In the genomic region with DNA sequence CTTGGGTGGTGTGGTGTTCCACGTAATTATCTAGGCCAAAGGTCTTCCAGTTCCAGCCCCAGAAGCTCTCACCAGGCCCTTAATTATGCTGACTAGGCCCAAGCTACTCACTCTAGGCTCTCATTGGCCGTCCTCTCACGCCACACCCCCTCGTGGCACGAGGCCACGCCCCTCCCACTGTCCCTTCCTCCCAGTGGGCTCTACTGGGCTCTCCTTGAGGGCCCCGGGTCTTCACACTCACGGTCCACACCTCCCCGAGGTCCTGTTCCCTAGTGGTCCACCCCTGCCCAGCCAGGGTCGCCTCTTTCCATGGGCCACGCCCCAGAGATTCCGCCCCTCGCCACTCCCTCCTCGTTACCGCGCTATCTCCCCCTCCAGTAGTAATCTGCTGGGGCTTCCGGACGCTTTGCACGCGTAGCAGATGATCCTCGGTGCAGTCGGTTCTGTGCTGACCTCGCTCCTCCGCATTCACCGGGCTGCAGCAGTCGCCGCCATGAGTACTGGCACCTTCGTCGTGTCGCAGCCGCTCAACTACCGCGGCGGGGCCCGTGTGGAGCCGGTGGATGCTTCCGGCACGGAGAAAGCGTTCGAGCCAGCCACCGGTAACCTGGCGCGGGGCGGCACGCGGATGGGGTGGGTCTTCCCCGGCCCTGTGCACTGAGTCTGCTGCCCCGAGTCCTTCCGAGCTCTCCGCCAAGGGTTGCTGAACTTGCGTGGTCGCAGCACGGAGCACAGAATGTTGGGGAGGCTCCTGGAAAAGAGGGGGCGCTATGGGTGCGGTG, we compare ENCODE assay signal across 7 mouse cellular contexts. TPM values are rescaled to one million over a fixed set of nuclear protein-coding genes. Genes with fewer than 3 reads are reported as not detected.
DNase-seq lines count a peak whose midpoint lies in the region; ATAC-seq lines count a peak whose summit lies in the region.

A gene (plus strand): TSS at position 177 of the 782 bp plus-strand sequence.

- no peaks in the 10 kb centered on the region for H3K27me3 ChIP-seq in intestine, embryonic 16.5 days (replicated peaks; ENCODE audit: control insufficient read depth, insufficient read depth, low read length)
- H3K27me3 ChIP-seq in midbrain, embryonic 11.5 days (ENCODE audit: control insufficient read depth, insufficient read depth, low read length): no peaks in the 10 kb centered on the region

- peak; percentile 97 for ATAC-seq in intestine, embryonic 16.5 days
- ATAC-seq in midbrain, embryonic 11.5 days (ENCODE audit: low FRiP score): peak; percentile 100

- H3K4me3 ChIP-seq in intestine, embryonic 16.5 days (ENCODE audit: low read length): peak within 1 kb of the TSS; percentile 70
- peak within 1 kb of the TSS; percentile 68 for H3K4me3 ChIP-seq in midbrain, embryonic 11.5 days (ENCODE audit: low read depth, low read length)

- DNase-seq in adrenal gland, adult 8-10 months: peak; percentile 90
- DNase-seq in embryo, embryonic 9.5 days (ENCODE audit: extremely low spot score): peak; percentile 93
- peak; percentile 88 for DNase-seq in gastrocnemius, postnatal 4 days (ENCODE audit: low spot score in 2 of 2)
- DNase-seq in left cerebral cortex, postnatal 36 days (ENCODE audit: low spot score in 2 of 2): peak; percentile 81 to 82
- peak; percentile 98 for DNase-seq in midbrain, embryonic 11.5 days (ENCODE audit: low spot score, missing footprints)
- peak; percentile 86 for DNase-seq in skeletal muscle tissue, adult 2 months (ENCODE audit: low read depth, low spot score)

- under 1% methylated on average over 48 of the region's 55 CpGs for WGBS in intestine, embryonic 16.5 days
- under 1% methylated on average over 55 of the region's 55 CpGs for WGBS in midbrain, embryonic 11.5 days

- no peaks in the 10 kb centered on the region for H3K9me3 ChIP-seq in intestine, embryonic 16.5 days (ENCODE audit: control insufficient read depth, low read length)
- H3K9me3 ChIP-seq in midbrain, embryonic 11.5 days (ENCODE audit: control insufficient read depth, low read length): no peaks in the 10 kb centered on the region

- peak within 1 kb of the TSS; percentile 86 for H3K9ac ChIP-seq in intestine, embryonic 16.5 days (ENCODE audit: low read depth, low read length)
- peak within 1 kb of the TSS; percentile 78 for H3K9ac ChIP-seq in midbrain, embryonic 11.5 days (ENCODE audit: low read length)

- H3K4me1 ChIP-seq in intestine, embryonic 16.5 days (ENCODE audit: control insufficient read depth, insufficient read depth, low read length): peaks cover 5% of the 10 kb centered on the region
- H3K4me1 ChIP-seq in midbrain, embryonic 11.5 days (ENCODE audit: control insufficient read depth, insufficient read depth, low read length): no peaks in the 10 kb centered on the region

- intact Hi-C loops in left cerebral cortex, postnatal 36 days (cut with DNase I): no loop called here

- peak within 1 kb of the TSS; percentile 73 for H3K4me2 ChIP-seq in intestine, embryonic 16.5 days (ENCODE audit: low read depth, low read length)
- H3K4me2 ChIP-seq in midbrain, embryonic 11.5 days: peak within 1 kb of the TSS; percentile 68

- peak within 1 kb of the TSS; percentile 94 for H3K27ac ChIP-seq in intestine, embryonic 16.5 days (ENCODE audit: low read length)
- H3K27ac ChIP-seq in midbrain, embryonic 11.5 days (ENCODE audit: low read depth, low read length): peak within 1 kb of the TSS; percentile 48; the same call in 1 of the 2 replicates

- no peaks in the 10 kb centered on the region; the same call in 1 of the 2 replicates for H3K36me3 ChIP-seq in intestine, embryonic 16.5 days (ENCODE audit: control insufficient read depth, insufficient read depth, low read length)
- H3K36me3 ChIP-seq in midbrain, embryonic 11.5 days (ENCODE audit: control insufficient read depth, insufficient read depth, low read length): peaks cover 2% of the 10 kb centered on the region; the same call in 1 of the 2 replicates

RNA-seq across cellular contexts. Expression of the gene that starts here (rescaled TPM):
- 100 to 1,000 TPM in 1 of 4 experiments, 10 to 100 TPM in 3; 68.3 to 108 (median 76.9) TPM for total RNA-seq in adrenal gland, adult 8-10 months (2022)
- 10 to 100 TPM; 11.0 to 16.8 TPM for total RNA-seq in gastrocnemius, postnatal 4 days (2021)
- polyA plus RNA-seq in intestine, embryonic 16.5 days (2015; fragmentation: Nextera tagmentation; extraction: Ambion mirVana): 204 and 245 TPM in 2 replicates
- 10 to 100 TPM; 16.6 TPM for total RNA-seq in left cerebral cortex, postnatal 36 days (2021)
- 33.4 and 36.5 TPM in 2 replicates for polyA plus RNA-seq in midbrain, embryonic 11.5 days (2014; fragmentation: Nextera tagmentation; extraction: Ambion mirVana)

Comparison
In these comparisons a context has a peak if more than half of its experiments do, and no peak if none do; other contexts are left out.
1. Peak in every context shown above with its lines: DNase-seq, ATAC-seq, H3K4me3 ChIP-seq and H3K27ac ChIP-seq.